Mouse (Mus musculus): ENCODE data around the gene Gnl2. TPM values are rescaled to one million over a fixed set of nuclear protein-coding genes. Genes with fewer than 3 reads are reported as not detected.

Gene Gnl2
- polyA plus RNA-seq, 1 experiment from 2014 or later = 80.7 TPM

DNA sequence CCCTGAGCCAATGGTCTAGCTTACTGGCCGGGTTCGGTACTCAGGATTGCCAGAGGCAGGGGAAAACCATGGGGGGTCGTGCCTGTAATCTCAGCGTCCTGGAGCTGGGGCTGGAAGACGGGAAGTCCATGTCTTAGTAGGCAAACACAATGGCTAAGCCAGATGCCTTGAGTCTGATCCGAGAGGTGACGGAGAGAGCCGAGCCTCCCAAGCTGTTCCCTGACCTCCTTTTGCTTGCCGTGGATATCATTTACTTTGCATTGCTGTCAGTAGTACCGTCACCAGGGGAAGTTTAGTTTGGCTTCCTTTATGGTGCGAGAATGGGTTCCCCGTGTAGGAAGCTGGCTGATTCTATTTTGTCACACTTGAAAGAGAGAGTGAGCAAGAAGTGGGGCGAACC lies 84.9 kb downstream of the Gnl2 start:
- H3K4me2 ChIP-seq = no peak overlapping the region
- no peak overlapping the region for H3K9ac ChIP-seq
- no peaks in the 10 kb centered on the region for H3K9me3 ChIP-seq (ENCODE audit: low read depth, low read length)
- 71% methylated on average over 13 of the region's 13 CpGs for WGBS
- H3K27ac ChIP-seq (ENCODE audit: low read depth) = no peak overlapping the region
- H3K4me3 ChIP-seq (ENCODE audit: low read depth, low read length) = no peak overlapping the region
- ATAC-seq (ENCODE audit: insufficient read depth) (no peak), DNase-seq (no peak)
- no peaks in the 10 kb centered on the region for H3K27me3 ChIP-seq (ENCODE audit: insufficient read depth, low read length)
- H3K4me1 ChIP-seq (ENCODE audit: insufficient read depth) = no peaks in the 10 kb centered on the region
- TF ChIP-seq CTCF (IDR thresholded peaks at IDR 0.05; ENCODE audit: low read depth) = no peak
- H3K36me3 ChIP-seq (ENCODE audit: insufficient read depth) = peaks cover 45% of the 10 kb centered on the region

Other genes with a start within 250 kb of the Gnl2 start
- 14.1 and 14.2 TPM in 2 replicates for gene Mtf1, start 214.5 kb upstream of the Gnl2 start, polyA plus RNA-seq (2014; fragmentation: Nextera tagmentation; extraction: Ambion mirVana)
- 42.4 and 44.7 TPM in 2 replicates for gene Yrdc, start 165.9 kb upstream of the Gnl2 start, polyA plus RNA-seq (2014; fragmentation: Nextera tagmentation; extraction: Ambion mirVana)
- 60.0 and 62.7 TPM in 2 replicates for gene 1110065P20Rik, start 165.4 kb upstream of the Gnl2 start, polyA plus RNA-seq (2014; fragmentation: Nextera tagmentation; extraction: Ambion mirVana)
- gene Maneal, start 154.4 kb upstream of the Gnl2 start, polyA plus RNA-seq (2014; fragmentation: Nextera tagmentation; extraction: Ambion mirVana) = 0.61 and 0.82 TPM in 2 replicates
- 0.04 TPM in 1 of 2 replicates, not detected in the other for gene Epha10, start 135.7 kb upstream of the Gnl2 start, polyA plus RNA-seq (2014; fragmentation: Nextera tagmentation; extraction: Ambion mirVana)
- 3.6 and 3.9 TPM in 2 replicates for gene 9930104L06Rik, start 79.5 kb upstream of the Gnl2 start, polyA plus RNA-seq (2014; fragmentation: Nextera tagmentation; extraction: Ambion mirVana)
- gene Cdca8, start 77.3 kb upstream of the Gnl2 start, polyA plus RNA-seq (2014; fragmentation: Nextera tagmentation; extraction: Ambion mirVana) = 157 and 169 TPM in 2 replicates
- gene Rspo1, start 30.2 kb upstream of the Gnl2 start, polyA plus RNA-seq (2014; fragmentation: Nextera tagmentation; extraction: Ambion mirVana) = 12.8 and 16.0 TPM in 2 replicates
- 0.13 and 0.42 TPM in 2 replicates for gene Dnali1, start 49.1 kb downstream of the Gnl2 start, polyA plus RNA-seq (2014; fragmentation: Nextera tagmentation; extraction: Ambion mirVana)
- gene Snip1, start 50.1 kb downstream of the Gnl2 start, polyA plus RNA-seq (2014; fragmentation: Nextera tagmentation; extraction: Ambion mirVana) = 35.0 and 35.6 TPM in 2 replicates
- gene Meaf6, start 68.5 kb downstream of the Gnl2 start, polyA plus RNA-seq (2014; fragmentation: Nextera tagmentation; extraction: Ambion mirVana) = 63.5 and 65.2 TPM in 2 replicates
- 0.41 and 0.42 TPM in 2 replicates for gene Zc3h12a, start 111.3 kb downstream of the Gnl2 start, polyA plus RNA-seq (2014; fragmentation: Nextera tagmentation; extraction: Ambion mirVana)

Data from lung, embryonic 14.5 days (tissue).